Mouse (Mus musculus) stomach, postnatal 0 days (tissue): Measurements from ENCODE around the gene Alkbh5. TPM values are rescaled to one million over a fixed set of nuclear protein-coding genes. Genes with fewer than 3 reads are reported as not detected.

Experiments
- ATAC-seq: fragments of 200-750 bp; cut with Nextera tagmentation; 2 replicates; pipeline ENCODE4 v1.8.0; 2017; ENCODE audit not compliant: low FRiP score, low TSS enrichment
- DNase-seq: peaks from one replicate; pipeline ENCODE4 v3.0.0-alpha.2; 2016; ENCODE audit warnings: low spot score
- H3K27ac ChIP-seq: fragments of 300-500 bp; sonication (generic); replicated peaks from 2 replicates; pipeline ENCODE4 v1.5.1; 2014; ENCODE audit warnings: mild to moderate bottlenecking, control low read depth
- H3K27me3 ChIP-seq: fragments of 300-500 bp; sonication (generic); 2 replicates; pipeline ENCODE4 v1.6.1; 2014; ENCODE audit warnings: low read length; ENCODE audit not compliant: control insufficient read depth, insufficient read depth
- H3K36me3 ChIP-seq: fragments of 300-500 bp; sonication (generic); 2 replicates; pipeline ENCODE4 v1.6.1; 2014; ENCODE audit warnings: low read length, mixed read lengths; ENCODE audit not compliant: control insufficient read depth, insufficient read depth
- H3K4me1 ChIP-seq: fragments of 300-500 bp; sonication (generic); replicated peaks from 2 replicates; pipeline ENCODE4 v1.6.1; 2014; ENCODE audit warnings: antibody characterized with exemption; ENCODE audit not compliant: control insufficient read depth, insufficient read depth
- H3K4me2 ChIP-seq: fragments of 300-500 bp; sonication (generic); replicated peaks from 2 replicates; pipeline ENCODE4 v1.6.1; 2014; ENCODE audit warnings: low read depth, mild to moderate bottlenecking, control low read depth, moderate library complexity
- H3K4me3 ChIP-seq: fragments of 300-500 bp; sonication (generic); 2 replicates; pipeline ENCODE4 v1.5.1; 2014; ENCODE audit warnings: low read depth, low read length, control low read depth
- H3K9ac ChIP-seq: fragments of 300-500 bp; sonication (generic); 2 replicates; pipeline ENCODE4 v1.6.1; 2014; ENCODE audit warnings: mild to moderate bottlenecking, low read length, control low read depth, mixed read lengths
- H3K9me3 ChIP-seq: fragments of 300-500 bp; sonication (generic); 2 replicates; pipeline ENCODE4 v1.6.1; 2016; ENCODE audit warnings: low read length; ENCODE audit not compliant: control insufficient read depth
- CTCF ChIP-seq: IDR thresholded peaks from 2 replicates; pipeline ENCODE4 v1.5.1; 2016; ENCODE audit warnings: antibody characterized with exemption, low read depth, mild to moderate bottlenecking, moderate library complexity
- EP300 ChIP-seq: optimal IDR thresholded peaks from 2 replicates; pipeline ENCODE3; 2016; ENCODE audit warnings: antibody characterized with exemption
- WGBS: fragments of 180-500 bp; shearing (Covaris S2); extraction: QIAGEN DNeasy Blood & Tissue Kit; methylation state at CpG from one replicate; pipeline ENCODE4 v1.1.7; 2014; 5-methylcytosine and 5-hydroxymethylcytosine counted together
- polyA plus RNA-seq: library from polyadenylated mRNA; unstranded; fragments of >200 nt; fragmentation: Nextera tagmentation; extraction: Ambion mirVana; gene quantifications from 2 replicates; pipeline ENCODE4 v1.2.1, GENCODE M21; 2015

The Alkbh5 gene
- polyA plus RNA-seq, 1 experiment from 2014 or later = 26.3 TPM

DNA sequence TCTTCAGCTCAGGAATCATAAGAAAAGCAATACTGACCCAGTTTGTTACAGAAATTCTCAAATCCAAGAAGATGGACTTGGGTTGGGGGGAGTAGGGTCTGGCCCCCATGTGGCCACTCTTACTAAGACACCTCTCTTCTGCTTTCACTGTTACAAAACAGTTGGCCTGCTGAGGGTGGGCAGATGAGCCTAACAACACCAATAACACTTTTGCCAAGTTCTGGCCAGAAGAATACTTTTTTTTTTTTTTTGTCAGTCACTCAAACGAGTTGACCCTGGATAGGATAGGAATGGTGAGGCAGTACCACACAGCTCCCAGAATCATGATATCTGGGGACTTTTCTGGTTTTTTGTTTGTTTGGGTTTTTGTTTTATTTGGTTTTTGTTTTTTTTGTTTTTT lies 24.3 kb upstream of the Alkbh5 start:
- no peak overlapping the region for H3K9ac ChIP-seq
- TF ChIP-seq CTCF = no peak
- TF ChIP-seq EP300 = no peak

DNA sequence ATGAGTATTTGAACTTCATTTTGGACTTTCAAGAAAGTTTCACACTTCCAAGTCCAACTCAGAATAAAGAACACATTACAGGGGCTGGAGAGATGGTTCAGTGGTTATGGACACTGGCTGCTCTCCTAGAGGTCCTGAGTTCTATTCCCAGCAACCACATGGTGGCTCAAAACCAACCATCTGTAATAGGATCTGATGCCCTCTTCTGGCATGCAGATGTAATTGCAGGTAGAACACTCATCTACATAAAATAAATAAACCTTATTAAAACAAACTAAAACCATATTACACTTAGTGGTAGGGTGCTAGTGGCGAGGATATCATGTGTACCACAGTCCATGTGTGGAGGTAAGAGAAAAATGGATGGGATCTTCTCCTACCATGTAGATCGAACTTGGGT lies 23.7 kb upstream of the Alkbh5 start:
- H3K27me3 ChIP-seq = no peaks in the 10 kb centered on the region
- H3K9me3 ChIP-seq = no peaks in the 10 kb centered on the region
- no peak overlapping the region for H3K27ac ChIP-seq
- DNase-seq = no peak
- no peak overlapping the region for H3K4me3 ChIP-seq
- no peak overlapping the region for H3K4me2 ChIP-seq
- WGBS = 87% methylated on average over 2 of the region's 2 CpGs
- no peak overlapping the region for H3K9ac ChIP-seq
- no peaks in the 10 kb centered on the region for H3K4me1 ChIP-seq
- ATAC-seq = no peak
- H3K36me3 ChIP-seq = no peaks in the 10 kb centered on the region
- peak; percentile 49 for TF ChIP-seq CTCF
- TF ChIP-seq EP300 = no peak

More for the DNA sequence above, 24.3 kb upstream of the Alkbh5 start:
- Histone ChIP-seq H3K9me3 (no peaks in the 10 kb centered on the region), H3K4me1 (no peaks in the 10 kb centered on the region), H3K27me3 (no peaks in the 10 kb centered on the region), H3K27ac (no peak overlapping the region), H3K36me3 (no peaks in the 10 kb centered on the region), H3K4me3 (no peak overlapping the region), H3K4me2 (no peak overlapping the region)
- ATAC-seq = no peak
- WGBS = 53% methylated on average over 1 of the region's 1 CpGs
- no peak for DNase-seq

DNA sequence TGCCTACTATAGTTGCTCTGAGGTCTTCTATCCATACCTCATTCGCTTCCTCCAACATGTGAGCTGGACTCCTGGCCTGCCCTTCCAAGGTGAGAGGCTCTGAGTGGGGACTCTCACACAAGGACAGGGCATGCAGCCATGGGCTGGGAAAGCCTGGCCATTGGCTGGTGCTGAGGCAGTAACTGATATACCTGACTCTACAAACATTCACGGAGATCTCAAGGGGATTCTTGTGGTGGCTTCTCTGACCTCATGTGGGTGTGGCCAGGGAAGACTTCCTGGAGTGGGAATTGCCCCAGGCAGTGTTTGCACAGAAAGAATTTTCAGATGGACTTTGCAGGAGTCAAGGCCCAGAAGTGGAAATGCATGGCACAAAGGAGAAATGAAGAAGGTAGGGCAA lies 21.2 kb upstream of the Alkbh5 start:
- ATAC-seq = peak; percentile 58; the same call in 1 of the 2 replicates

DNA sequence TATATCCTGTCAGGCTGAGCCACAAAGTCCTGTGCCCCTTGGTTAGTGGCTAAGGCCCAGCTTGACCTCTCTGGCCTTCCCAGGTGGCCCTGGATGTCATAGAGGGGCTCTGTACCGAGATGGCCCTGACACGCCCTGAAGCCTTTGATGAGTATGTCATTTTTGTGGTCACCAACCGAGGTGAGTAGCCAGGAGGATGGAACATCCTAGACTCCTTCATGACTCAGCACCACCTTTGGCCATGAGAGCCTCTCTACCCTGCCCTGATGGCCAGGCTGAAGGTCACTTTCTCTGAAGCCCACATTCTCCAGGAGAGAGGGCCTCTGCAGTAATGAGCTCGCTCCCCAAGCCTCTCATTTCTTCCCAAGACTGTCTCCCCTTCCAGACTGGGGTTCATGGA lies 17.9 kb upstream of the Alkbh5 start:
- 79% methylated on average over 4 of the region's 4 CpGs for WGBS
- Histone ChIP-seq H3K27ac (no peak overlapping the region), H3K27me3 (no peaks in the 10 kb centered on the region)

More for the DNA sequence above, 21.2 kb upstream of the Alkbh5 start:
- TF ChIP-seq EP300 = no peak
- no peak for TF ChIP-seq CTCF
- H3K36me3 ChIP-seq = no peaks in the 10 kb centered on the region
- no peak overlapping the region for H3K4me3 ChIP-seq
- H3K9me3 ChIP-seq = no peaks in the 10 kb centered on the region
- WGBS = 49% methylated on average over 2 of the region's 2 CpGs
- no peak overlapping the region for H3K4me2 ChIP-seq
- H3K9ac ChIP-seq = no peak overlapping the region
- H3K4me1 ChIP-seq = no peaks in the 10 kb centered on the region
- no peak overlapping the region for H3K27ac ChIP-seq
- H3K27me3 ChIP-seq = no peaks in the 10 kb centered on the region
- DNase-seq = peak; percentile 26

DNA sequence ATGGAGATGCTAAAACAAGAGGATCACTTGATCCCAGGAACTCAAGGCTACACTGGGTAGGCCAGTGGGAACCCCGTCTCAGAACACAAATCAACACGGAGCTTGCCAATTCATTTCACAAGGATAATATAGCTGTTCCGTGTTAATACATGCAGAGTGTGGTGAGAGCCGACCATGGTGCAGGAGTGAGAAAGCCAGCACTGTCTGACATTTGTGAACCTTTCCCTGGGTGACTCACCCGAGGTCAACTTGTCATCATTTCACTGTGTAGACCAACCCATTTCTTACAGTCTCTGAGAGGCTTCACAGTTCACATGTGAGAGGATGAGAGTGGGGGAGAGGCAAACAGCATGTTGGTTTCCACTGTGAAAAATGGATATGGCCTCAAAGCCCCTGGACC lies 14.2 kb upstream of the Alkbh5 start:
- DNase-seq = no peak
- H3K36me3 ChIP-seq = no peaks in the 10 kb centered on the region
- no peak for TF ChIP-seq CTCF
- no peak for TF ChIP-seq EP300
- H3K9me3 ChIP-seq = no peaks in the 10 kb centered on the region
- WGBS = 66% methylated on average over 5 of the region's 5 CpGs
- no peak overlapping the region for H3K27ac ChIP-seq
- ATAC-seq = no peak
- H3K9ac ChIP-seq = no peak overlapping the region
- no peaks in the 10 kb centered on the region for H3K27me3 ChIP-seq
- no peak overlapping the region for H3K4me3 ChIP-seq
- no peak overlapping the region for H3K4me2 ChIP-seq
- H3K4me1 ChIP-seq = no peaks in the 10 kb centered on the region

More for the DNA sequence above, 17.9 kb upstream of the Alkbh5 start:
- Histone ChIP-seq H3K9ac (no peak overlapping the region), H3K36me3 (no peaks in the 10 kb centered on the region), H3K9me3 (no peaks in the 10 kb centered on the region), H3K4me3 (no peak overlapping the region), H3K4me1 (no peaks in the 10 kb centered on the region), H3K4me2 (no peak overlapping the region)
- ATAC-seq = peak; percentile 32; the same call in 1 of the 2 replicates
- TF ChIP-seq EP300 (no peak), CTCF (no peak)
- no peak for DNase-seq

DNA sequence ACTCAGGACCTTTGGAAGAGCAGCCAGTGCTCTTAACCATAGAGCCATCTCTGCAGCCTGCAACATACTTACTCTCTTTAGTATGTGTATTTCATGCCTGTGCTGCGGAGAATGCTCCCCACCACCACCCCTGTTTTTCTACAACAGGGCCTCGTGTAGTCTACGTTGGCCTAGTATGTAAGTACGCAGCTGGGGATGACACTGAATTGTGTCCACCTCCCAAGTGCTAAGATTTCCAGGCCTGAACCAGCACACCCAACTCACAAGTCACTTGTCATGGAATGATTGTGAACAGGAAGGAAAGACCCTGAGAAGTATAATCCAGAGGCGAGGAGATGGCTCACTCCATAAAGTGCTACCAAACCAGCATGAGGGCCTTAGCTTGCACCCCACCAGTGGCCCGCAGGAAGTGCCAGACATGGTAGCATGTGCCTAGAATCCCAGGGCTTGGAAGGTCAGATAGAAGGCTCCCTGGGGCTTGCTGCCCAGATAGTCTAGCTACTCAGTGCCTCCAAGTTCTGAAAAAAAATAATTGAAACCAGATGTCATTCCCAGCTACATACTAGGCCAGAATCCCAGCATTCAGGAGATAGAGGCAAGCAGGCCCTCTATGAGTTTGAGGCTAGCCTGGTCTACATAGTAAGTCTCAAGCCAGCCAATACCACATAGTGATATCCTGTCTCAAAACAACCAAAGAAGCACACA lies 13.4 kb upstream of the Alkbh5 start:
- 89% methylated on average over 6 of the region's 6 CpGs for WGBS
- DNase-seq = no peak
- no peaks in the 10 kb centered on the region for H3K36me3 ChIP-seq
- no peaks in the 10 kb centered on the region for H3K9me3 ChIP-seq
- H3K4me2 ChIP-seq = no peak overlapping the region
- no peak overlapping the region for H3K9ac ChIP-seq
- H3K27ac ChIP-seq = no peak overlapping the region
- TF ChIP-seq EP300 = no peak
- no peak for TF ChIP-seq CTCF
- no peak for ATAC-seq
- no peak overlapping the region for H3K4me3 ChIP-seq
- no peaks in the 10 kb centered on the region for H3K27me3 ChIP-seq
- no peaks in the 10 kb centered on the region for H3K4me1 ChIP-seq
